Mouse (Mus musculus): ENCODE measurements around the gene Fcna.

The Fcna gene

DNA sequence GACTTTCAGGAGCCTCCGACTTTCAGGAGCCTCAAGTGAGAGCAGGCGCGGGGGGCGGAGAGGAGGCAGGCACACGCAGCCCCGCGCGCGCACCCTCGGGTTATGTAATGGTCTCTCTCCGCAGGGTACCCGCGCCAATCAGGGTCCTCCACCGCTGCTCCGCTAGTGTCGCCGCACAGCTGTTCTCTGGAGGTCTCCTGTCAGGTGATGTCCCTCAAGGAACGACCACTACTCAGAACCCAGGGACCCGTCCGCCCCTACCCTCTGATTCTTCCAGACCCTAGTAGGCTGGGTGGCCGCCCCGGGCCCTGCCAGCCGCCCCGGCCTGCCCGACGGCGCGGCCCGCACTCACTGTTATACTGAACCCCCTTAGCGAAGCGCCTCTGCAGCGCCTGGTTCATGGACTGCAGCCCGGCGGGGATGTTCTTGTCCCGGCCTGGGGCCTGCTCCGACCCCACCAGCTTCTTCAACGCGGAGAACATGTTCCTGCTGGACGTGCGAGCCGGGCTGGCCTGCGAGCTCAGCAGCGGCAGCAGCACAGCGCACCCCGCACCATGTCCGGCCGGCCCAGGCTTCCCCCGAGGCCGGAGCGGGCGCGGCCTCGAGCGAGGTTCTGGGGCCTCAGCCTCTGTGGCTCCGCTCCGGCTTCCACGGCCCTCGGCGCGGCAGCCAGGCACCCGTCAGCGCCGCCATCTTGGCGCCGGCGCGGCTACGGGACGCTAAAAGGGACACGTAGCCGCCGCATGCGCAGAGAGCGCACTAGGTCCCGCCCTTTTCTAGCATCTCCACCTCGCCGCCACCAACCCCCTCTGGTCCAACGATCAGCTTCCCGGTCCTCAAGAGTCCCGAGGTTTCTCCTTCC lies 19.8 kb downstream of the Fcna start, which contains the start of gene Rabl6:
Rabl6 (minus strand) TSS at position 761 of the 862 bp plus-strand sequence.
- DNase-seq (ENCODE audit: low spot score): peak; percentile 92

DNA sequence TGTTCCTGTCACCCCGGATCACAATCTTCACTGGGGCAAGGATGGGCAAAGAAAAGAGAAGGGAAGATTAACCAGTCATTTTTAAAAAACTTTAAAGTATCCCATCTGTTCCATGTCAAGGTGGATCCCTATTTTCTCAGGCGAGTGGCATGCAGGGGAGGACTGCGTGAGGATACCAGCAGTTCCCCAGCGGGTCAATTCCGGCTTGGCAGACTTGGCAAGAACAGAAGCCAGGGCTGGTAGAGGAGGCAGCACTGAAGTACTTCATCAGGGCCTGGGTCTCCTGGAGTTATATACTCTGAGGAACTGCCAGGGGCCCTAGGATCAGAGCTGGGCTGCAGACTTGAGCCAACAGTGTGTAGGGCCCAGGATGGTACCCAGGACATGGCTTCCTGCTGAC lies 25.3 kb downstream of the Fcna start:
- no peak for DNase-seq (ENCODE audit: low spot score)

DNA sequence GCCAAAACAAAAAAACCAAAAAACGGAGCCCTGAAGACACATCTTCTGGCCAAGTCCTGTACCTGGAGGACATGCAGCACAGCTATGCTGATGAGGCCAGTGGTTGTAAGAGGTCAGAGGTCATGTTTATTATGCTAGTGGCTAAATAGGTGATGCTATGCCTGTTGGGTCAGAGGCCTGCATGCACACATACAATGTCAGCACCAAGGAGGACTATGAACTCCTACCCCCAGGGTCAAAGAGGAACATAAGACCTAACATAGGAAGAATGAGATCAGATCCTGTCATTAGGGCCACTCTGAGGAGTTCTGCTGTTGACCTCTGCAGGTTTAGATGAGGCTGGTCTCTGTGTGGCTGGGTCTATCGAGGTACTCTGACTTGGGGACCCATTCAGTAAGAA lies 27.8 kb downstream of the Fcna start:
- DNase-seq (ENCODE audit: low spot score): no peak

DNA sequence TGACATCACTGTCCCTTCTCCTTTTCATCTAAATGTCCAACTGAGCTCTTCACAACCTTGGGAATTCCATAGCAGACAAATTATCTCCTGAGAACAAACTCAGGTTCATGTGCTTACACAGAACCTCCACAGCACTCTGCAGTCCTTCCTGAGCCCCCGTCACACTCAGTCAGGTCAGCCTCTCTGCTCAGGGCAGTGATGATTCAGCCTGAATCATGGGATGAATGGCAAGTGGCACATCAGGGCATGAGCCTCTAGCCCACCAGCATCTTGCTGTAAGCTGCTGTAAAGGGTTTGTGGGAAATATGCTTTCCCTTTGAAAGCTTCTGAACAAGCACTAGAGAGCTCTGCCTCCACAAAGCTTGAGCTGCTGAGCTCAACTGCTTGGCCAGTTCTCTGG lies 29.1 kb downstream of the Fcna start:
- DNase-seq (ENCODE audit: low spot score): no peak

DNA sequence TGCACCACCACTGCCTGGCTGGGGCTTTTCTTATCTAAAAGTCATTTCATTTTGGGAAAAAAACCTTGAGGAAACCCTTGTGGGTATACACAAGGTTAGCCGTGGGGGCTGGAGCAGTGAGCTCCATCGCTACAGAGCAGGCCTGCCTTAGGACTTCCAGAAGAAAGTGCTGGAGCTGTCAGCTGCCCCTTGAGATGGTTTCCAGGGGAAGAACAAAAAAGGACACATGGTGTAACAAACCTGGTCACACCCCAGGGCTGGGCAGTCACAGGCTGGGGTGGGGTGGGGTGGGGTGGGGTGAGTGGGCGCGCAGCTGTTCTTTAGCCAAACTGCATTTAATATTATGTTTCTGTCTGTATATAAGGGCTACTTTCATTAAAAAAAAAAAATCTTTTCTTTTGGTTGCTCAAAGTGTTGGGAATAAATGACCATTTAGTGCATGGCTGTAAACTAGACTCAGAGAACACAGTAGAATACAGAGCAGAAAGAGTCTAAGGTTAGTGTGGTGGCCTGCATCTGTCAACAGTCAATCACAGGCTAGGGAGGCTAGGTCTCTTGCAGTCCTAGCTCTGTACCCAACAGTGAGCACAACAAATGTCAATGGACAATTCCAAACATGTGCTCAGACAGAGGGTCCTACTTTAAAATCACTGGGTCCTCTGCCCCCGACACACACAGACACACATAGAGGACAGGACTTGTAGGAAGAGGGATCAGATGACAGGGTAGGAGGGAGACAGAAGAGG lies 30.9 kb downstream of the Fcna start:
- no peak for DNase-seq (ENCODE audit: low spot score)

DNA sequence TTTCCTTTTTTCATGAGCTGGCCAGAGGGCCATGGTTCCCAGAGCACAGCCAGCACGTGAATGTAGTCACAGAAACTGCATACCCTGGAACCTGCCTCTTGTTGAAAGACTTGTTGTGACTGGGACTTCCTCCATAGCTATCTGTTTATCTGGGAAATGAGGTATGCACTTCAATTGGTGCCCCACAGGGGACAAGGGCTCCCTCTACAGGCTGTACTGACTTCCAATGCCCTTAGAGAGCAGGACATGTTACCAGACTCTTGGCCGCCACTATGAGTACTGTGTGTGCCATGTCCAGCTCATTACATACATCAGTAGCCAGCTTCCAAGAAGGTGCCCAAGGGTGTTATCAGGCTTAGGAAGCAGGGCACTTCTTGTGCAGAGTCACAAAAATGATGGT lies 36.0 kb downstream of the Fcna start:
- DNase-seq (ENCODE audit: low spot score): no peak

DNA sequence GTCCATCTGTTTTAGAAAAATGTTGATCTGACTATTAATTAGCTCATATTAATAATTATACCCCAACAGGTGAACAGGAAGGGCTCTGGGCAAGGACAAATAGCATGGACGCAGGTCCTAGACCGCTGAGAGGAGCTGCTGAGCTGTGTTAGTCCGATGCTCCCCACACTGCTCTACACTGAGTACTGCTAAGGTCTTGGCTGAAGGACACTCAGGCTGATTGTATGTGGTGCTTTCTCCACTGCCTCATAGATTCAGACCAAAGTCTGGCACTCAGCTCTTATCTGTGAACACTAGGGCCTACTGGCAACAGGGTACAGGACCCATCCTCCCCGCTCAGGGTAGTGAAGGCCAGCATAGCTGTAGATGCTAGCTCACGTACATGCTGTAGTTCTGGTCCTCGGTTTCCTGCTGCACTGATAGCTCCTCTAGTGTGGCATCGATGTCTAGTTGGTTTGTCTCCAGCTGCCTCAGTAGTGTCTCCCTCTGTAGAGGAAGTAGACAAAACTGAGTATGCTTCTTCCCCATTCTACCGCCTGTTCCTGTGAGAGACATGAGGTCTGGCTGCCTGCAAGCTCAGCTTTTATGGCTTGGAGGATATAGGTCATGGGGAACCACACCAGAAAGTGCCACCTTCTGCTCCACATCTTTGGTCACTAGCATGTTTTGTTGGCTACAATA lies 39.5 kb downstream of the Fcna start:
- no peak for DNase-seq (ENCODE audit: low spot score)

DNA sequence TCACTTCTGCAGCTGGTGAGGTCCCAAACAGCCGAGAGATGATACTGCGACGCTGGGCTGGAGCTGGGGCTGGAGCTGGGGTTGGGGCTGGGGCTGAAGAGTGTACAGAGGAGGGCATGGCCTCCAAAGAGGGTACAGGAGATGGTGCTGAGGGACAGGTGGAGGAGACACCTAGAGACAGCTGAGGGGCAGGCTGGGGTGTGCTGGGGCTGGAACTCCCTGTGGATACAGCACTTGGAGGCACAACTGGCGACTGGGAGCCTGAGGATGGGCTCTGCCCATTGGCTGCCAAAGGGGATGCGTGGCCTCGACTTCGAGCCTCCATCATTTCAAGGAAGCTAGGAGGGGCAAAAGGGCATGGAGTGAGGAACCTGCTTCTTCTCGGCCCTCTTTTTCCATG lies 40.5 kb downstream of the Fcna start:
- DNase-seq (ENCODE audit: low spot score): no peak

DNA sequence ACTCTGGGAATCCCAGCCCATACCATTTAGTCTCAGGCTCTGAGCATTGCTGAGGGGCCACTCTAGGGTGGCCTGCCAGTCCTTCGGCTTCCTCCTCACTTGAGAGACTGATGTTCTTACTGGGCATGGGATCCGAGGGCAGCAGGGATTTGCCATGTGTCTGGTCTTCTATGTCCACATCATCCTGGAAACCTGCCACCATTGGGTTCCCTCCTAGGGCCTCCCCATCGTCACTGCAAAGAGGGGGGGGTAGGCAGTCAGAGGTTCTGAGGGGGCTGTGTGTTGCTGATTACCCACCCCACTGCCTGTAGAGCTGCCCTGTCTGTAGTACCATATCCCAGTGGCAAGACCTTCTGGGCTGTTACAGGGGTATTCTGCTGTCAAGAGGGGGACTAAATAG lies 42.2 kb downstream of the Fcna start:
- DNase-seq (ENCODE audit: low spot score): no peak

DNA sequence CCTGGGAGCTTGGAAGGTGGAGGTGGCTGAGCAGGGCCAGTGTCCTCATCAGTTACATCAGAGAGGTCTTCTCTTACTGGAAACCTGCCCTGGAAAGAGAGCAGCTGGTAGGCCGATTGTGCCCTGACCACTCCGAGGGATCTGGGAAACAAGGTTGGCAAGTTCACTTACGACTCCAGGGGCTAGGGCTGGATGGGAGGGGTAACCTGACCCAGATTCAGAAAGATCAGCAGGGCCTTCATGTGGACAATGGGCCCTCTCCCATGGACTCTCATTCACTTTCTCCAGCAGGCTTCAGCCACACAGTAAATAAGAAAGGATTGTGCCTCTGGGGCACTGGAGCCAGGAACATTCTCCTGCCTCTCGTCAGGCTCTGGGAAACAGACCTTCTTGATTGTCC lies 43.0 kb downstream of the Fcna start:
- no peak for DNase-seq (ENCODE audit: low spot score)

DNA sequence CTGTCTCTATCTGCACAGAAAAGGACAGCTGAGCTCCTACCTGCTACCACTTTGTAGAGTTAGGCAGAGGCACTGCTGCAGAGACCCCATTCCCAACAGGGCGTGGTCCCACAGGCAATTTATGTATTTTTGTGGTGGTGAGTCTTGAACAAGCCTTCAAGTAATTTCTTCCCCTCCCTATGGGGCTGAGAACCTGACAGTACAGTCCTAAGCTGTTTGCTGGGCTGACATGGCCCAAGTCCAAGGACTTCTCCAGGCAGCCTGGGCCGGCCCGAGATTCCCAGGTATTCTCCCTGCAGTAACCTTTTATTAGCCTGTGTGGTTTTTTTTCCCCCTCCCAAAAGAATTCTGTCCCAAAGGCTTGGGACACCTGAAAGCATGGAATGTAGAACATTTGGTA lies 43.7 kb downstream of the Fcna start:
- DNase-seq (ENCODE audit: low spot score): no peak

DNA sequence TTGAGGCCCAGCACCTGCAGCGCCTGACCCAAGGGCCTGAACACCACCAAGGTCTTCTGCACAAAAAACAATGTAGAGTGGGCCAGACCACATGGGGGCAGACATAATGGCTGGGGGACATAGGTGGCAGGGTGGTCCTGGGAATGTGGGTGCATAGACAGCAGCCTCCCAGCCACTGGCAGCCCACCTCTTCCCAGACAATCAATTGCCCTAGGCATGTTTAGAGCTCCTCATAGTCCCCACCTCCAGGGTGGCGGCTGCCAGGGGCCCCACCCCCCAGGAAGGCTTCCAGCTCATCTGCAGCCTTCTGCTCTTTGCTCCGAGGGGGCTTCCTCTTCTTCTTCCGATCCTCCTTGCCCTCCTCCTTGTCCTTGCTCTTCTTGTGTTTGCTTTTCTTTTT lies 44.3 kb downstream of the Fcna start:
- DNase-seq (ENCODE audit: low spot score): no peak

DNA sequence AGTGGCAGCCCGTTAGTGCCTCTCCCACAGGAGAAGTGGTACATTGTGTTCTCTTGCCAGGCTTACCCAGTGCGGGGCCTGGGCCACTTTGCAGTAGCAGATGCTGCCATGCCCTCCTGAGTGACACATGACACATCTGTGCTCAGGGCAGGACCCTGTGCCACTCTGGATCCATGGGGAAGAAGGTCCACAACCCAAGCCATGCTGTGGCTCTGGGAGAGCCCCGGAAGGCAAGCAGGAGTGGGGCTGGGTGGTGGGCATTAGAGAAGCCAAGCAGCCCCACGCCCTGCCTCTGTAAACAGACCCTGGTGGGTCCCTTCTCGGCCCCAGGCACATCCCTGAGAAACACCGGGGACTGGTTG lies 44.7 kb downstream of the Fcna start:
- DNase-seq (ENCODE audit: low spot score): no peak

DNA sequence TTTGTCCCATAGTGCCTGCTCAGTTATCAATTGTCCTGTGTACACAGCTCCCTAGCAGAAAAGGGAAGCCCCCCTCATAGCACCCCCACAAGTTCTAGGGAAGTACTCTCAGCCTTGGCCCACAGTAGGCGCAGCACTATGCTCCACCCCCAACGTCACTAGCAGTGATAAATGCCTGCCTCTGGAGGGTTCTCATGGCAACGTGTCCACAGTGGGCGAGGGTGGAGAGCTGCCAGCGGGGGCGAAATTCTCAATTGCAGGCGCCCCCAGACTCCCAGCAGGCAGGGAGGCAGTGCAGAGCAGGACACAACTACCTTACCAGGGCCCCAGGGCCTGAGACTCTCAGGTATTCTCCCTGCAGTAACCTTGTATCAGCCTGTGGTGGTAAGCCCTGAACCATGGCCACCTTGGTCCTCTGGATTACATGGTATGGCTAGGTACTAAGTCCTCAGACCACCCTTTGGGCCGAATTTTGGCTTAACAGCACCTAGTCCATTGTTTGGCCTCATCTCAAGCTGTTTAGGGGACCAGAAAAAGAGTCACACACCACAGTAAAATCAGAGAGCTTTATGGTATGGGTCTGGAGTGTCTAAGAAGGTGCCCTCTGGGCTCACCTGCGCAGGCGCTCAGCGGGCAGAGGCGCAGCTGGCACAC lies 45.2 kb downstream of the Fcna start:
- peak; percentile 67 for DNase-seq (ENCODE audit: low spot score)

DNA sequence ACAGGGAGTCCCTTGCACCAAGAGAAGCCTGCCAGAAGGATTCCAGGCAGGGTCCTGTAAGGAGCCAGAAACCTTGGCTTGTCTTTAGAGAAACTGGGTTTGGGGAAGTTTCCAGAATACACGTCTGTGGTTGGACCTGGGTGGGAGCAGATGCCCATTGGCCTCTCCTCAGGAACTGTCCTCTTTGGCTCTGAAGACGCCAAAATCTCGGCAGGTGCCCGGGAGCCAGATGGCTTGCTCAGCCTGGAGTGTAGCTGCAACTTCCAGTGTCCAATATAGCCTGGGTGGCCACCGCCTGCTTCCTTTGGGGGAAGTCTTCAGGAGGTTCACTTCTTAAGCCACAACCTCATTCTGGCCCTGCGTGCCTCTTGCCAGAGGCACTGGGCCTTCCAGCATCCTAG lies 45.9 kb downstream of the Fcna start:
- no peak for DNase-seq (ENCODE audit: low spot score)

DNA sequence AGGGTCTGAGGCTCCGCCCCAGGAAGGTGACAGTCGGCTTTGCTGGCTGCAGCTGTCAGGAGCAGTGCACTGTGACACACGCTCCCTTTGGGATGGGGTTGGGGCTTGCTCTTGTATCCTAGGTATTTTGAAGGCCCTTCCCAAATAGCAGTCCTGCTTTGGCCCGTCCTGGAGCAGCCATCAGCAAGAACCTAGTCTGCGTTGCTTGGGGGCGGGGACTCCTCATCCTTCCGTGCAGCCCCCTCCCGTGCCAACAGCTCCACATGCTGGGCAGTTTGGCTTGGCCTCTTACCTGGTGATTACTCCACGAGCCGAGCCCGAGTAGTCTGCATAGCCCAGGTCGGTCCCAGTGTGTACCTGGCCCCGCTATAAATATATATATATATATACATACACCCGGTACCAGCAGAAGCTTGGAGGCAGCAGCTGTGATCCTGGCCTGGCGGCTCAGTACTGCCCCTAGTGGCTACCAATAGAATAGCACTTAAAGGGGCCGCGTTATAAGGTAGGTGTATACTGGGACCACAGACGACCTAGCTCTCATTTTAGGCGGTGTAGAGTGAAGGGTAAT lies 46.5 kb downstream of the Fcna start, which contains the start of gene Ajm1:
Ajm1 (minus strand) TSS at position 464 of the 571 bp plus-strand sequence.
- DNase-seq (ENCODE audit: low spot score): no peak

DNA sequence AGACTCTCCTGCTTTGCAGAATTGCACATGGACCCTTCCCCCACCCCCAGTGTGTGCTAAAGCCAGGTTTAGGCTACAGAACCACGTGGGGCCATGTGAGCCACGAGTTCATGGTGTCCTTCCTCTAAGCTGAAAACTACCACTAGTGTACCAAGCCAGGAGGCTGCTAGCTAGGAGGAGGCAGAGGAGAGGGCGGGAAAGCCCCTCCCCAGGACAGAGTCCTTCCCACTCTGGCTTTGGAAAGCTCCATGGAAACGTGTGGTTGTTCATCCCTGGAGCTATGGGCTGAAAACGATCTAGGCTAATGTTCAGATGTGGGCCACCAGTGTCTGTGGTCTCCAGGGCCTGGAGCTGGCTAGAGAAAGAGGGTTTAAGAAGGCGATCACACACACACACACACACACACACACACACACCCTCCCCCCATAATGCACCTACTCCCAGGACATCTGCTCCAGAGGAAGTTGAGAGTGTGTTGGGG lies 47.2 kb downstream of the Fcna start:
- no peak for DNase-seq (ENCODE audit: low spot score)

DNA sequence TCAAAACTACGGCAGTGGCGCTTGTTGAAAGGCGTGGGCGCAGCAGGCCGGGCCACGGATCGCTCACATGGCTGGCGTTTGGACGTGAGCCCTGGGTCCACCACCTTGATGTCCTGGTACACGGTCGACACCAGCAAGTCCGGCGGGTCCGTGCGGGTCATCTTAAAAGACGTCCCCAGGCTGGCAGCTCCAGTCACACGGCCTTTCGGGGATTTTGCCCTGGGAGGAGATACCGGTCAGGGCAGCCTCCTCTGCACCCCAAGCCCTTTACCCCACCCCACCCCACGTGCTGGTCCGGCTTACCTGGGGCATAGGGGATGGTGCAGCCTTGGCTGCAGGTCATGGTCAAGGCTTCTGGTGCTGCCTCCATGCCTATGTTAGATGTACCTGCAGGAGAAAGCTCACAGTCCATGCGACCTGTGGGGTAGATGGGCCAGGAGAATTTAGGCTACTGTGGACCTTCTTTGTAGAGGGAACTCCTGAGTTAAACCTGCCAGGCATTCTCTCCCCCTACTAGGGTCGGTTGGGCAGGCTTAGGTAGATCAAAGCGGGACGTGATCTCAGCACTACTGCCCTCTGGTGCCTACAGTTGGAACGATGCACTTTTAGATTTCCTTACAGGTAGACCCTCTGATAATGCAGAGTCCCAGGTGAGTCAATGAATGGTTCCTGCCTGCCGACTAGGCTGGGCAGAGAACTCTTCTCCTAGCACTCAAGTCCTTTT lies 47.9 kb downstream of the Fcna start:
- no peak for DNase-seq (ENCODE audit: low spot score)

DNA sequence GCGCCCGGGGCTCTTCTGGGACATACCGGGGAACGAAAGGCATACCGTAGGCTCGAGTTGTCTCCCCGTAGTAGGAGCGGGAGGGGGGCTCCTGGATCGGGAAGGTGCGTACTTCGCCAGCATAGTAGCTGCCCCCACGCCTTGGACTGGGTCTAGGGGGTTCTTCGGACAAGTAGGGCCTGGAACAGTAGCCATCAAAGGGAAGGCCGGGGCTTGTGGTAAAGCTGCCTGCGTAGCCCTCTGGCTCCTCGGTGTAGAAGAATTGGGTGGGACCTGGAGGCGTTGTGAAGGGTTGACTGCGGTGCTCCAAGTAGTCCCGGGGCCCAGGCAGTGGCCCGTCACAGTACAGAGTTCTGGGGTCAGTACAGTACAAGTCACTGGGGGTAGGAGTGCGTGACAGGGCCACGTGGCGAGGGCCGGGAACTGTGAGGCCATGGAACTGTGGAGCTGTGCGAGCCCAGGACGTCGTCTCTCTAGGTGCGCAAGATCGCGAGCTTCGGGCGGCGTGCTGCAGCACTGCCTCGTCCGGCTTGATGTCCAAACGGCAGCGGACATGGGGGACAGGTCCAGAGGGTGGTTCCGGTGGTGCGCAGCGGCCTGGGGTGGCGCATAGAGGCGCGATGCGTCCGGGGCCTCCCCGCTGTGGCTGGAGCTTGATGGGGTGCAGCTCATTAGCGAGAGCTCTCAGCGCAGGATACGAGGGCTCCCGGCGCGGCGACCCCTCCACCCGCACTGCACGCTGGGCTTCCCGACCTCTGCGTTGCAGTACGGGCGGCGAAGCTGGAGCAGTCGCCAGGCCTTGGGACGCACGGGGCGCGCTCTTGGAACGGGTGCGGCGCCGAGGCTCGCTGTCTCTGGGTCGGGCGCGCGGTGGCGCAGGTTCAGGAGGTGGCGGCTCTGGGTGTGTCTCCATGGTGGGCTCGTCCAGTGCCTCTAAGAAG lies 48.8 kb downstream of the Fcna start:
- DNase-seq (ENCODE audit: low spot score): no peak

All from testis, postnatal 10 days (tissue).